Mouse (Mus musculus) heart, embryonic 14.5 days (tissue): ENCODE data around the gene Akr1a1. TPM values are rescaled to one million over a fixed set of nuclear protein-coding genes. Genes with fewer than 3 reads are reported as not detected.

Experiments used
- polyA plus RNA-seq: library from polyadenylated mRNA; unstranded; fragments of >200 nt; fragmentation: Nextera tagmentation; extraction: Ambion mirVana; gene quantifications from 2 replicates; pipeline ENCODE4 v1.2.1, GENCODE M21; 2014

Akr1a1 gene
- polyA plus RNA-seq, 1 experiment from 2014 or later, result 648 TPM

Other genes with a start within 250 kb of the Akr1a1 start
- 29.2 and 34.5 TPM in 2 replicates for gene Mast2, start 187.5 kb downstream of the Akr1a1 start, polyA plus RNA-seq
- gene Ipp, start 144.1 kb downstream of the Akr1a1 start, polyA plus RNA-seq, result 4.5 and 5.7 TPM in 2 replicates
- 24.5 and 28.5 TPM in 2 replicates for gene Tmem69, start 95.7 kb downstream of the Akr1a1 start, polyA plus RNA-seq
- gene Gpbp1l1, start 94.0 kb downstream of the Akr1a1 start, polyA plus RNA-seq, result 38.3 and 39.9 TPM in 2 replicates
- gene Ccdc17, start 55.0 kb downstream of the Akr1a1 start, polyA plus RNA-seq, result 3.2 and 5.1 TPM in 2 replicates
- gene Nasp, start 23.7 kb downstream of the Akr1a1 start, polyA plus RNA-seq, result 78.0 and 79.1 TPM in 2 replicates
- 942 and 971 TPM in 2 replicates for gene Prdx1, start 33.9 kb upstream of the Akr1a1 start, polyA plus RNA-seq
- 30.5 and 31.9 TPM in 2 replicates for gene Mmachc, start 56.7 kb upstream of the Akr1a1 start, polyA plus RNA-seq
- 16.3 and 20.5 TPM in 2 replicates for gene Ccdc163, start 56.8 kb upstream of the Akr1a1 start, polyA plus RNA-seq
- 2.4 and 2.7 TPM in 2 replicates for gene Tesk2, start 69.3 kb upstream of the Akr1a1 start, polyA plus RNA-seq
- gene Toe1, start 156.0 kb upstream of the Akr1a1 start, polyA plus RNA-seq, result 18.3 and 18.7 TPM in 2 replicates
- gene Mutyh, start 156.0 kb upstream of the Akr1a1 start, polyA plus RNA-seq, result 4.6 and 8.3 TPM in 2 replicates
- gene Hpdl, start 170.0 kb upstream of the Akr1a1 start, polyA plus RNA-seq, result 0.43 and 1.2 TPM in 2 replicates
- 0.80 and 0.89 TPM in 2 replicates for gene Zswim5, start 225.7 kb upstream of the Akr1a1 start, polyA plus RNA-seq